Mouse (Mus musculus) heart, embryonic 16.5 days (tissue): ENCODE measurements around the gene Rpn1. TPM values are rescaled to one million over a fixed set of nuclear protein-coding genes. Genes with fewer than 3 reads are reported as not detected.

ENCODE experiments used
- ATAC-seq: fragments of 200-750 bp; cut with Nextera tagmentation; replicated peaks from 2 replicates; pipeline ENCODE4 v1.8.0; 2017; ENCODE audit warnings: moderate number of reproducible peaks; ENCODE audit not compliant: insufficient read depth, low FRiP score; ENCODE audit errors: extremely low read depth
- H3K27ac ChIP-seq: fragments of 300-500 bp; sonication (generic); 2 replicates; pipeline ENCODE4 v1.5.1; 2014; ENCODE audit warnings: mild to moderate bottlenecking, low read length, control low read depth, moderate library complexity
- H3K27me3 ChIP-seq: fragments of 300-500 bp; sonication (generic); 2 replicates; pipeline ENCODE4 v1.6.1; 2014; ENCODE audit warnings: low read length, mixed read lengths; ENCODE audit not compliant: control insufficient read depth, insufficient read depth
- H3K36me3 ChIP-seq: fragments of 300-500 bp; sonication (generic); 2 replicates; pipeline ENCODE4 v1.6.1; 2014; ENCODE audit not compliant: control insufficient read depth, insufficient read depth
- H3K4me1 ChIP-seq: fragments of 300-500 bp; sonication (generic); 2 replicates; pipeline ENCODE4 v1.6.1; 2014; ENCODE audit warnings: low read length, mixed read lengths; ENCODE audit not compliant: control insufficient read depth, insufficient read depth
- H3K4me2 ChIP-seq: fragments of 300-500 bp; sonication (generic); 2 replicates; pipeline ENCODE4 v1.6.1; 2014; ENCODE audit warnings: low read depth, mild to moderate bottlenecking, control low read depth, low read length
- H3K4me3 ChIP-seq: fragments of 300-500 bp; sonication (generic); 2 replicates; pipeline ENCODE4 v1.5.1; 2014; ENCODE audit warnings: mild to moderate bottlenecking, control low read depth, low read length
- H3K9ac ChIP-seq: fragments of 300-500 bp; sonication (generic); 2 replicates; pipeline ENCODE4 v1.6.1; 2014; ENCODE audit warnings: low read length, control low read depth
- H3K9me3 ChIP-seq: fragments of 300-500 bp; sonication (generic); replicated peaks from 2 replicates; pipeline ENCODE4 v1.6.1; 2016; ENCODE audit warnings: low read length; ENCODE audit not compliant: control insufficient read depth
- WGBS: fragments of 180-500 bp; shearing (Covaris S2); extraction: QIAGEN DNeasy Blood & Tissue Kit; methylation state at CpG from one replicate; pipeline ENCODE4 v1.1.7; 2014; 5-methylcytosine and 5-hydroxymethylcytosine counted together
- polyA plus RNA-seq: library from polyadenylated mRNA; unstranded; fragments of >200 nt; fragmentation: Nextera tagmentation; extraction: Ambion mirVana; gene quantifications from 2 replicates; pipeline ENCODE4 v1.2.1, GENCODE M21; 2015

Gene Rpn1
- 182 and 197 TPM in 2 replicates for polyA plus RNA-seq

GRCm38 (mm10) chr6:88084278-88085151 is at the start of gene Rpn1:
Gene Rpn1 (plus strand): TSS chr6:88084482.
- peaks cover 21% of the 10 kb centered on the region for H3K4me1 ChIP-seq
- H3K9me3 ChIP-seq: no peaks in the 10 kb centered on the region
- H3K9ac ChIP-seq: peak within 1 kb of the TSS; percentile 97
- WGBS: under 1% methylated on average over 71 of the region's 71 CpGs
- peaks cover 5% of the 10 kb centered on the region for H3K36me3 ChIP-seq
- no peaks in the 10 kb centered on the region for H3K27me3 ChIP-seq
- peak; percentile 90 for ATAC-seq
- peak within 1 kb of the TSS; percentile 83 for H3K4me2 ChIP-seq
- peak within 1 kb of the TSS; percentile 100 for H3K4me3 ChIP-seq
- peak within 1 kb of the TSS; percentile 81 for H3K27ac ChIP-seq

GRCm38 (mm10) chr6:88037471-88038045 is 46.7 kb upstream of the Rpn1 start:
- Histone ChIP-seq H3K27me3 (no peaks in the 10 kb centered on the region), H3K36me3 (no peaks in the 10 kb centered on the region), H3K4me3 (no peak overlapping the region), H3K4me2 (no peak overlapping the region), H3K4me1 (peaks cover 24% of the 10 kb centered on the region), H3K9ac (no peak overlapping the region), H3K9me3 (no peaks in the 10 kb centered on the region), H3K27ac (no peak overlapping the region)
- WGBS: 77% methylated on average over 4 of the region's 4 CpGs
- ATAC-seq: no peak

- Histone ChIP-seq H3K27ac (no peak overlapping the region), H3K9me3 (no peaks in the 10 kb centered on the region), H3K4me1 (peaks cover 39% of the 10 kb centered on the region), H3K9ac (no peak overlapping the region), H3K4me3 (no peak overlapping the region), H3K4me2 (no peak overlapping the region), H3K36me3 (no peaks in the 10 kb centered on the region), H3K27me3 (no peaks in the 10 kb centered on the region)
- 91% methylated on average over 4 of the region's 4 CpGs for WGBS
- no peak for ATAC-seq
These were observed 44.9 kb upstream of the Rpn1 start for GRCm38 (mm10) chr6:88039426-88039825.

- no peak overlapping the region for H3K4me3 ChIP-seq
- H3K27ac ChIP-seq: peak overlapping the region; percentile 60
- H3K9me3 ChIP-seq: no peaks in the 10 kb centered on the region
- H3K4me2 ChIP-seq: peak overlapping the region; percentile 37
- no peak for ATAC-seq
- H3K9ac ChIP-seq: peak overlapping the region; percentile 5; the same call in 1 of the 2 replicates
- peaks cover 35% of the 10 kb centered on the region for H3K4me1 ChIP-seq
- no peaks in the 10 kb centered on the region for H3K27me3 ChIP-seq
- 36% methylated on average over 4 of the region's 4 CpGs for WGBS
- H3K36me3 ChIP-seq: no peaks in the 10 kb centered on the region
These were observed 43.1 kb upstream of the Rpn1 start for GRCm38 (mm10) chr6:88041221-88041620.

- no peak overlapping the region for H3K4me3 ChIP-seq
These were observed 41.9 kb upstream of the Rpn1 start for GRCm38 (mm10) chr6:88042336-88042735.

GRCm38 (mm10) chr6:88044234-88044576 is 40.1 kb upstream of the Rpn1 start:
- ATAC-seq: no peak
- Histone ChIP-seq H3K9me3 (no peaks in the 10 kb centered on the region), H3K9ac (peak overlapping the region; percentile 99), H3K36me3 (no peaks in the 10 kb centered on the region), H3K4me1 (peaks cover 35% of the 10 kb centered on the region), H3K27me3 (no peaks in the 10 kb centered on the region), H3K27ac (peak overlapping the region; percentile 91), H3K4me3 (peak overlapping the region; percentile 98), H3K4me2 (peak overlapping the region; percentile 87)
- WGBS: 0% methylated on average over 3 of the region's 3 CpGs

More at GRCm38 (mm10) chr6:88042336-88042735, 41.9 kb upstream of the Rpn1 start:
- no peaks in the 10 kb centered on the region for H3K36me3 ChIP-seq
- H3K9ac ChIP-seq: peak overlapping the region; percentile 34
- no peak for ATAC-seq
- peaks cover 35% of the 10 kb centered on the region for H3K4me1 ChIP-seq
- H3K9me3 ChIP-seq: no peaks in the 10 kb centered on the region
- 58% methylated on average over 3 of the region's 3 CpGs for WGBS
- no peaks in the 10 kb centered on the region for H3K27me3 ChIP-seq
- H3K4me2 ChIP-seq: peak overlapping the region; percentile 37
- peak overlapping the region; percentile 60 for H3K27ac ChIP-seq

GRCm38 (mm10) chr6:88044577-88045405 is 39.5 kb upstream of the Rpn1 start, which contains the start of gene Rab7:
Gene Rab7 (minus strand): TSS chr6:88045270.
- peak within 1 kb of the TSS; percentile 87 for H3K4me2 ChIP-seq
- peak; percentile 98 for ATAC-seq
- peaks cover 35% of the 10 kb centered on the region for H3K4me1 ChIP-seq
- H3K9ac ChIP-seq: peak within 1 kb of the TSS; percentile 99
- H3K9me3 ChIP-seq: no peaks in the 10 kb centered on the region
- peak within 1 kb of the TSS; percentile 91 for H3K27ac ChIP-seq
- no peaks in the 10 kb centered on the region for H3K27me3 ChIP-seq
- H3K36me3 ChIP-seq: no peaks in the 10 kb centered on the region
- H3K4me3 ChIP-seq: peak within 1 kb of the TSS; percentile 98
- under 1% methylated on average over 78 of the region's 82 CpGs for WGBS

GRCm38 (mm10) chr6:88045406-88045766 is 38.9 kb upstream of the Rpn1 start:
- no peak for ATAC-seq
- H3K27ac ChIP-seq: peak overlapping the region; percentile 70
- peak overlapping the region; percentile 98 for H3K4me3 ChIP-seq
- peaks cover 33% of the 10 kb centered on the region for H3K4me1 ChIP-seq
- peak overlapping the region; percentile 56 for H3K4me2 ChIP-seq
- H3K9ac ChIP-seq: no peak overlapping the region
- H3K27me3 ChIP-seq: no peaks in the 10 kb centered on the region
- WGBS: 28% methylated on average over 3 of the region's 3 CpGs
- no peaks in the 10 kb centered on the region for H3K9me3 ChIP-seq
- H3K36me3 ChIP-seq: no peaks in the 10 kb centered on the region
